Mouse (Mus musculus): ENCODE data around the gene Pdia3. TPM values are rescaled to one million over a fixed set of nuclear protein-coding genes. Genes with fewer than 3 reads are reported as not detected.
"Not testable (repeated sequence)": the region's sequence is repeated elsewhere in the genome, so short reads cannot be mapped to it uniquely, and the experiment has no call there.

Pdia3 gene
- polyA plus RNA-seq (2015; fragmentation: Nextera tagmentation; extraction: Ambion mirVana) = 613 and 617 TPM in 2 replicates

GRCm38 (mm10) chr2:121413387-121414042, at the start of gene Pdia3, which contains the start of gene Catsper2:
Gene Pdia3, plus strand, starts transcription at chr2:121413775.
Gene Catsper2, minus strand, starts transcription at chr2:121413792.
- DNase-seq (ENCODE audit: low spot score) (peak; percentile 98), ATAC-seq (ENCODE audit: low FRiP score, low TSS enrichment) (peak; percentile 99)
- Histone ChIP-seq H3K27ac (replicated peaks) (peak within 1 kb of the TSS; percentile 99), H3K9ac (ENCODE audit: low read length) (peak within 1 kb of the TSS; percentile 99), H3K9me3 (ENCODE audit: control insufficient read depth, low read length) (no peaks in the 10 kb centered on the region), H3K4me1 (replicated peaks; ENCODE audit: control insufficient read depth, insufficient read depth) (no peaks in the 10 kb centered on the region), H3K36me3 (ENCODE audit: control insufficient read depth, insufficient read depth, low read length) (0 out of 2 replicates have a peak, but pooled peaks cover 1% of the 10 kb centered on the region), H3K4me2 (replicated peaks; ENCODE audit: low read depth) (peak within 1 kb of the TSS; percentile 60), H3K27me3 (ENCODE audit: control insufficient read depth, insufficient read depth, low read length) (no peaks in the 10 kb centered on the region), H3K4me3 (ENCODE audit: low read depth, low read length) (peak within 1 kb of the TSS; percentile 97)
- TF ChIP-seq CTCF (IDR thresholded peaks at IDR 0.05; ENCODE audit: low read depth) (peak; percentile 69), EP300 (optimal IDR thresholded peaks at IDR 0.05) (no peak)
- WGBS = under 1% methylated on average over 63 of the region's 68 CpGs

GRCm38 (mm10) chr2:121368831-121369230, 44.7 kb upstream of the Pdia3 start:
- no peak overlapping the region for H3K4me2 ChIP-seq (replicated peaks; ENCODE audit: low read depth)
- H3K27me3 ChIP-seq (ENCODE audit: control insufficient read depth, insufficient read depth, low read length) = no peaks in the 10 kb centered on the region
- no peak overlapping the region for H3K4me3 ChIP-seq (ENCODE audit: low read depth, low read length)
- ATAC-seq (ENCODE audit: low FRiP score, low TSS enrichment) (no peak), DNase-seq (ENCODE audit: low spot score) (no peak)
- no peaks in the 10 kb centered on the region for H3K9me3 ChIP-seq (ENCODE audit: control insufficient read depth, low read length)
- no peak for TF ChIP-seq EP300 (optimal IDR thresholded peaks at IDR 0.05)
- no peak for TF ChIP-seq CTCF (IDR thresholded peaks at IDR 0.05; ENCODE audit: low read depth)
- H3K36me3 ChIP-seq (ENCODE audit: control insufficient read depth, insufficient read depth, low read length) = no peaks in the 10 kb centered on the region
- H3K9ac ChIP-seq (ENCODE audit: low read length) = no peak overlapping the region
- H3K27ac ChIP-seq (replicated peaks) = no peak overlapping the region
- WGBS = 78% methylated on average over 2 of the region's 2 CpGs
- H3K4me1 ChIP-seq (replicated peaks; ENCODE audit: control insufficient read depth, insufficient read depth) = no peaks in the 10 kb centered on the region

GRCm38 (mm10) chr2:121370921-121371320, 42.7 kb upstream of the Pdia3 start:
- Histone ChIP-seq H3K27me3 (ENCODE audit: control insufficient read depth, insufficient read depth, low read length) (no peaks in the 10 kb centered on the region), H3K4me2 (replicated peaks; ENCODE audit: low read depth) (no peak overlapping the region), H3K9me3 (ENCODE audit: control insufficient read depth, low read length) (no peaks in the 10 kb centered on the region), H3K27ac (replicated peaks) (no peak overlapping the region), H3K9ac (ENCODE audit: low read length) (no peak overlapping the region), H3K36me3 (ENCODE audit: control insufficient read depth, insufficient read depth, low read length) (no peaks in the 10 kb centered on the region), H3K4me3 (ENCODE audit: low read depth, low read length) (no peak overlapping the region), H3K4me1 (replicated peaks; ENCODE audit: control insufficient read depth, insufficient read depth) (no peaks in the 10 kb centered on the region)
- TF ChIP-seq EP300 (optimal IDR thresholded peaks at IDR 0.05) = no peak
- no peak for TF ChIP-seq CTCF (IDR thresholded peaks at IDR 0.05; ENCODE audit: low read depth)
- DNase-seq (ENCODE audit: low spot score) = no peak
- ATAC-seq (ENCODE audit: low FRiP score, low TSS enrichment) = no peak
- WGBS = 76% methylated on average over 5 of the region's 5 CpGs

- no peak for TF ChIP-seq CTCF (IDR thresholded peaks at IDR 0.05; ENCODE audit: low read depth)
- Histone ChIP-seq H3K36me3 (ENCODE audit: control insufficient read depth, insufficient read depth, low read length) (no peaks in the 10 kb centered on the region), H3K4me3 (ENCODE audit: low read depth, low read length) (no peak overlapping the region), H3K27me3 (ENCODE audit: control insufficient read depth, insufficient read depth, low read length) (no peaks in the 10 kb centered on the region), H3K9ac (ENCODE audit: low read length) (no peak overlapping the region), H3K4me2 (replicated peaks; ENCODE audit: low read depth) (no peak overlapping the region), H3K9me3 (ENCODE audit: control insufficient read depth, low read length) (no peaks in the 10 kb centered on the region), H3K4me1 (replicated peaks; ENCODE audit: control insufficient read depth, insufficient read depth) (no peaks in the 10 kb centered on the region), H3K27ac (replicated peaks) (no peak overlapping the region)
- DNase-seq (ENCODE audit: low spot score) (no peak), ATAC-seq (ENCODE audit: low FRiP score, low TSS enrichment) (no peak)
- WGBS = 72% methylated on average over 3 of the region's 3 CpGs
Observed at GRCm38 (mm10) chr2:121372266-121372665, 41.3 kb upstream of the Pdia3 start.

- Histone ChIP-seq H3K4me1 (replicated peaks; ENCODE audit: control insufficient read depth, insufficient read depth) (no peaks in the 10 kb centered on the region), H3K27ac (replicated peaks) (no peak overlapping the region), H3K27me3 (ENCODE audit: control insufficient read depth, insufficient read depth, low read length) (no peaks in the 10 kb centered on the region), H3K36me3 (ENCODE audit: control insufficient read depth, insufficient read depth, low read length) (no peaks in the 10 kb centered on the region), H3K4me2 (replicated peaks; ENCODE audit: low read depth) (no peak overlapping the region), H3K9ac (ENCODE audit: low read length) (no peak overlapping the region), H3K4me3 (ENCODE audit: low read depth, low read length) (no peak overlapping the region), H3K9me3 (ENCODE audit: control insufficient read depth, low read length) (no peaks in the 10 kb centered on the region)
- DNase-seq (ENCODE audit: low spot score) (no peak), ATAC-seq (ENCODE audit: low FRiP score, low TSS enrichment) (no peak)
- 43% methylated on average over 2 of the region's 2 CpGs for whole genome bisulfite sequencing
- TF ChIP-seq EP300 (optimal IDR thresholded peaks at IDR 0.05) (no peak), CTCF (IDR thresholded peaks at IDR 0.05; ENCODE audit: low read depth) (no peak)
Observed at GRCm38 (mm10) chr2:121374766-121375165, 38.8 kb upstream of the Pdia3 start.

- not testable (repeated sequence) for ATAC-seq (ENCODE audit: low FRiP score, low TSS enrichment); H3K4me1 ChIP-seq (replicated peaks; ENCODE audit: control insufficient read depth, insufficient read depth); H3K9me3 ChIP-seq (ENCODE audit: control insufficient read depth, low read length); H3K9ac ChIP-seq (ENCODE audit: low read length); H3K36me3 ChIP-seq (ENCODE audit: control insufficient read depth, insufficient read depth, low read length); H3K4me2 ChIP-seq (replicated peaks; ENCODE audit: low read depth); DNase-seq (ENCODE audit: low spot score); H3K27ac ChIP-seq (replicated peaks); H3K27me3 ChIP-seq (ENCODE audit: control insufficient read depth, insufficient read depth, low read length); H3K4me3 ChIP-seq (ENCODE audit: low read depth, low read length)
- 93% methylated on average over 14 of the region's 17 CpGs for WGBS
Observed at GRCm38 (mm10) chr2:121386961-121387575, 26.5 kb upstream of the Pdia3 start, which contains the start of gene Strc. Gene Strc, minus strand, starts transcription at chr2:121387168.
